Mouse (Mus musculus) cerebellum, adult 2 months (tissue): ENCODE data around the gene Pm20d1.

ENCODE experiments used
- CTCF ChIP-seq: fragments of 200-500 bp; IDR thresholded peaks from 2 replicates; pipeline ENCODE4 v1.5.1; 2011; ENCODE audit warnings: low read depth, mild to moderate bottlenecking, control low read depth, low read length, moderate library complexity, borderline replicate concordance; ENCODE audit not compliant: insufficient read depth
- POLR2A ChIP-seq: fragments of 200-500 bp; IDR thresholded peaks from 2 replicates; pipeline ENCODE4 v1.6.1; 2011; ENCODE audit warnings: low read length, control low read depth, borderline replicate concordance; ENCODE audit not compliant: insufficient read depth

- TF ChIP-seq CTCF (no peak), POLR2A (no peak)
Observed at GRCm38 (mm10) chr1:131748636-131749035, 48.5 kb upstream of the Pm20d1 start.
